Mouse (Mus musculus) CH12.LX (cell line): Measurements from ENCODE around the gene Cacna2d2. TPM values are rescaled to one million over a fixed set of nuclear protein-coding genes. Genes with fewer than 3 reads are reported as not detected.

Source experiments
- DNase-seq: peaks from one replicate; pipeline ENCODE4 v3.0.0-alpha.2; 2013; ENCODE audit errors: extremely low read depth
- H3K27ac ChIP-seq: 2 replicates; pipeline ENCODE4 v1.5.1; 2012; ENCODE audit warnings: low read depth, mild to moderate bottlenecking, control low read depth, moderate library complexity; ENCODE audit not compliant: insufficient read depth
- H3K27me3 ChIP-seq: replicated peaks from 2 replicates; pipeline ENCODE3; 2012; ENCODE audit warnings: inconsistent platforms
- H3K36me3 ChIP-seq, 2 experiments: replicated peaks in 1 of 2; 2 replicates each; pipeline versions ENCODE3 to v1.6.1; 2012; ENCODE audit warnings: inconsistent platforms in 1 of 2, low read length in 1 of 2, mild to moderate bottlenecking in 1 of 2, mixed read lengths in 1 of 2, moderate library complexity in 1 of 2; ENCODE audit not compliant: control insufficient read depth in 1 of 2, insufficient read depth in 1 of 2
- H3K4me1 ChIP-seq, 2 experiments: 2 replicates each; pipeline ENCODE4 v1.6.1; 2012; ENCODE audit warnings: inconsistent platforms in 1 of 2, moderate library complexity in 1 of 2; ENCODE audit not compliant: insufficient read depth in 2 of 2, control insufficient read depth in 1 of 2
- H3K4me2 ChIP-seq: 2 replicates; pipeline ENCODE4 v1.6.1; 2012; ENCODE audit warnings: low read depth, mild to moderate bottlenecking, control low read depth; ENCODE audit not compliant: poor library complexity, insufficient read depth, severe bottlenecking
- H3K4me3 ChIP-seq, 3 experiments: fragments of 150-350 bp in 1 of 3; sonication (generic) in 1 of 3; replicated peaks in 1 of 3; 2 replicates each; pipeline versions ENCODE3 to v1.5.1; 2011 to 2012; ENCODE audit warnings: low read depth in 2 of 3, low read length in 2 of 3, mild to moderate bottlenecking in 2 of 3, moderate library complexity in 2 of 3, control low read depth in 1 of 3, improper control_type of control experiment in 1 of 3, inconsistent platforms in 1 of 3, mixed read lengths in 1 of 3; ENCODE audit not compliant: poor library complexity in 1 of 3
- H3K79me2 ChIP-seq: replicated peaks from 2 replicates; pipeline ENCODE4 v1.6.1; 2012; ENCODE audit warnings: mild to moderate bottlenecking, moderate library complexity; ENCODE audit not compliant: control insufficient read depth, poor library complexity, insufficient read depth, severe bottlenecking; ENCODE audit errors: extremely low read depth
- H3K9ac ChIP-seq: 2 replicates; pipeline ENCODE4 v1.6.1; 2012; ENCODE audit warnings: low read depth, mild to moderate bottlenecking, control low read depth, moderate library complexity; ENCODE audit not compliant: insufficient read depth
- H3K9me3 ChIP-seq: replicated peaks from 2 replicates; pipeline ENCODE3; 2012; ENCODE audit warnings: low read length, inconsistent platforms, mixed read lengths
- CHD2 ChIP-seq: IDR thresholded peaks from 2 replicates; pipeline ENCODE4 v1.6.1; 2011; ENCODE audit warnings: low read length, improper control_type of control experiment
- CTCF ChIP-seq, 2 experiments: IDR thresholded peaks in 1 of 2; conservative IDR thresholded peaks in 1 of 2; 2 replicates each; pipeline ENCODE4 v1.5.1; 2011 to 2012; ENCODE audit warnings: low read depth in 2 of 2, low read length in 2 of 2, improper control_type of control experiment in 1 of 2, inconsistent platforms in 1 of 2, mild to moderate bottlenecking in 1 of 2, moderate library complexity in 1 of 2
- EP300 ChIP-seq: IDR thresholded peaks from 2 replicates; pipeline ENCODE4 v1.6.1; 2011; ENCODE audit warnings: low read length, improper control_type of control experiment
- GABPA ChIP-seq: IDR thresholded peaks from 2 replicates; pipeline ENCODE4 v1.6.1; 2012; ENCODE audit warnings: low read depth, low read length, improper control_type of control experiment, inconsistent platforms; ENCODE audit not compliant: insufficient replicate concordance
- IRF4 ChIP-seq: IDR thresholded peaks from 2 replicates; pipeline ENCODE4 v1.6.1; 2014; ENCODE audit warnings: low read depth, mild to moderate bottlenecking, inconsistent platforms, low read length, improper control_type of control experiment
- JUND ChIP-seq: conservative IDR thresholded peaks from 2 replicates; pipeline ENCODE4 v1.6.1; 2011; ENCODE audit warnings: low read depth, low read length, improper control_type of control experiment
- MAZ ChIP-seq: IDR thresholded peaks from 2 replicates; pipeline ENCODE4 v1.6.1; 2012; ENCODE audit warnings: low read depth, mild to moderate bottlenecking, inconsistent platforms, low read length, improper control_type of control experiment, moderate library complexity
- MEF2A ChIP-seq: IDR thresholded peaks from 2 replicates; pipeline ENCODE4 v1.6.1; 2014; ENCODE audit warnings: low read depth, mild to moderate bottlenecking, inconsistent platforms, low read length, improper control_type of control experiment, borderline replicate concordance
- MXI1 ChIP-seq: IDR thresholded peaks from 2 replicates; pipeline ENCODE4 v1.6.1; 2011; ENCODE audit warnings: mild to moderate bottlenecking, low read depth, low read length, improper control_type of control experiment
- MYC ChIP-seq: IDR thresholded peaks from 2 replicates; pipeline ENCODE4 v1.6.1; 2011; ENCODE audit warnings: low read depth, mild to moderate bottlenecking, improper control_type of control experiment, low read length
- NELFE ChIP-seq: IDR thresholded peaks from 2 replicates; pipeline ENCODE4 v1.6.1; 2011; ENCODE audit warnings: low read depth, low read length, improper control_type of control experiment
- NRF1 ChIP-seq: IDR thresholded peaks from 2 replicates; pipeline ENCODE4 v1.6.1; 2014; ENCODE audit warnings: low read depth, mild to moderate bottlenecking, inconsistent platforms, low read length, improper control_type of control experiment, moderate library complexity
- RAD21 ChIP-seq: IDR thresholded peaks from 2 replicates; pipeline ENCODE4 v1.6.1; 2011; ENCODE audit warnings: low read depth, mild to moderate bottlenecking, low read length, improper control_type of control experiment, moderate library complexity
- RCOR1 ChIP-seq: conservative IDR thresholded peaks from 2 replicates; pipeline ENCODE4 v1.6.1; 2012; ENCODE audit warnings: low read depth, mild to moderate bottlenecking, inconsistent platforms, low read length, improper control_type of control experiment
- SIN3A ChIP-seq: IDR thresholded peaks from 2 replicates; pipeline ENCODE4 v1.6.1; 2012; ENCODE audit warnings: low read length, improper control_type of control experiment, inconsistent platforms
- TBP ChIP-seq: conservative IDR thresholded peaks from 2 replicates; pipeline ENCODE4 v1.6.1; 2011; ENCODE audit warnings: low read depth, low read length, improper control_type of control experiment
- TCF12 ChIP-seq: IDR thresholded peaks from 2 replicates; pipeline ENCODE4 v1.6.1; 2014; ENCODE audit warnings: low read depth, mild to moderate bottlenecking, inconsistent platforms, low read length, improper control_type of control experiment
- USF1 ChIP-seq: IDR thresholded peaks from 2 replicates; pipeline ENCODE4 v1.6.1; 2014; ENCODE audit warnings: low read depth, mild to moderate bottlenecking, inconsistent platforms, low read length, improper control_type of control experiment
- USF2 ChIP-seq: conservative IDR thresholded peaks from 2 replicates; pipeline ENCODE4 v1.6.1; 2011; ENCODE audit warnings: low read depth, low read length, improper control_type of control experiment
- ZC3H11A ChIP-seq: IDR thresholded peaks from 2 replicates; pipeline ENCODE4 v1.6.1; 2012; ENCODE audit warnings: low read depth, mild to moderate bottlenecking, inconsistent platforms, low read length, improper control_type of control experiment
- ZKSCAN1 ChIP-seq: IDR thresholded peaks from 2 replicates; pipeline ENCODE4 v1.6.1; 2012; ENCODE audit warnings: low read depth, inconsistent platforms, low read length, improper control_type of control experiment, borderline replicate concordance
- ZNF384 ChIP-seq: IDR thresholded peaks from 2 replicates; pipeline ENCODE4 v1.6.1; 2012; ENCODE audit warnings: low read depth, low read length, improper control_type of control experiment, inconsistent platforms
- dilution Hi-C: fragments of 300-500 bp; cut with MboI; formaldehyde crosslinking; loops from 2 replicates; pipeline ENCODE4 v1.14.3; 2020; ENCODE audit warnings: low sequenced_read_pairs; ENCODE audit not compliant: extremely low pct_unique_long_range_greater_than_20kb, extremely low pct_ligation_motif_present
- in situ Hi-C: fragments of 300-500 bp; cut with MboI; formaldehyde crosslinking; loops from 3 replicates; pipeline ENCODE4 v1.14.3; 2019; ENCODE audit warnings: low sequenced_read_pairs, low pct_ligation_motif_present, low pct_unique_long_range_greater_than_20kb, mixed read lengths
- polyA plus RNA-seq: library from polyadenylated mRNA; unstranded; fragments of >175 nt; gene quantifications from 2 replicates; pipeline ENCODE4 v1.2.1, GENCODE M21; 2012; ENCODE audit warnings: low read depth; ENCODE audit not compliant: insufficient read length
- total RNA-seq, 2 experiments: library from RNA; depleted of rRNA; stranded (reverse); fragments of 300-350 nt in 1 of 2; fragments of >200 nt in 1 of 2; gene quantifications; 2 replicates each; pipeline ENCODE4 v1.2.3; 2012 to 2014

Gene Cacna2d2
- total and polyA plus RNA-seq, 3 experiments = 0.04 TPM; not detected in 2

DNA sequence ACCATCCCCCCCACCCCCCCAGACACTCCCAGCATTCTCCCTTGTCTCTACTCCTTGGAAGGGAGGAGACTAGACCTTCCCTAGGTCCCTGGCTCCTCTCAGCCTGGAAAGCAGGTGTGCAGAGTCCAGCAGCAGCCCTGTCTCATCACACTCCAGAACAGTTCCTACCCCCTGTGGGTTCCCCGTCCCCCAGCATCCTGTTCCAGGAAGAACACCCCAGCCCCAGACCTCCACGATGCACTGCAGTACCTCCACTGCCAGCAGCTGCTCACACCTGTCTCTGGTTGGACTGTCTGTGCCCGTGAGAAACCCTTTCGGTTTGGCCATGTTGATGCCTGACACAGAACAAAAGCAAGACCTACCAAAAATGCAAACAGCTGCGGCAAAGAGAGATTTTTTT, 121.8 kb downstream of the Cacna2d2 start:
- no peak for DNase-seq
- H3K4me2 ChIP-seq = no peak overlapping the region
- H3K27me3 ChIP-seq = peaks cover 85% of the 10 kb centered on the region
- no peak overlapping the region for H3K27ac ChIP-seq
- no peaks in the 10 kb centered on the region for H3K79me2 ChIP-seq
- no peak overlapping the region for H3K4me3 ChIP-seq
- no peaks in the 10 kb centered on the region for H3K36me3 ChIP-seq
- no peak overlapping the region for H3K9ac ChIP-seq
- H3K9me3 ChIP-seq = no peaks in the 10 kb centered on the region
- in situ Hi-C loops = no loop called here
- peaks cover 3 to 7% of the 10 kb centered on the region in 2 experiments; a peak in 3 of 4 replicates for H3K4me1 ChIP-seq
- no peak for TF ChIP-seq CTCF (conservative IDR thresholded peaks at IDR 0.05 in 1 of 2, IDR thresholded peaks at IDR 0.05 in 1 of 2; ENCODE audit: low read depth in 2 of 2, low read length in 2 of 2)
- TF ChIP-seq JUND = no peak
- dilution Hi-C loops = no loop called here

DNA sequence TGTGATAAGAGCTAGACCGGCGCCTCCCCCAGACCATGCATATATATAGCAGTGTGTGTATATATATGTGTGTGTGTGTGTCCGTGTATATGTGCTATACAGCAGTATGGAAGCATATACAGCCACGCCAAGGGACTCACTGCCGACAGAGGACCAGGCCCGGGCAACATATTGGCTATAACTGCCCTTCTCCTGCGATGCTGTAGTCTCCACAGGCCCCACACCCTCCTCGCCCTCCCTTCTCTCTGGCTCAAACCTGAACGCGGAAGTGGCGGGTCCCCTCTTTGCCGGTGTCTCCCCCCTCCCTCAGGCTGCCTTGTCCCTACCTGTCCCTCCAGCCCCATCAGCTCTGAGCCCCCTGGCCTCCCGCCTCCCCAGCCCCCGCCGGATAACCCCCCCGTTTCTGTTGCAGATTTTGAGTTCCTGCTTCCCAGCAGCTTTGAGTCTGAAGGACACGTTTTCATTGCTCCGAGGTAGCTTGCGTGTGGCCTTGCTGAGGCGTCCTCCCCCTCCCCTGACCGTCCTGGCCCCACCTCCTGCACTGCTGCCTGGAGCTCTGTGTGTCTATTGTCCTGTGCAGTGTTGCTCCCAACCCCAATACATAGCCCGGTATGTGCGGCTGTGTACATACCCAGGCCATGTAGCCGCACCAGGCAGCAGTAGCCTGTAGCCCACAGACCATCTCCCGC, 122.4 kb downstream of the Cacna2d2 start:
- Histone ChIP-seq H3K79me2 (no peaks in the 10 kb centered on the region), H3K27ac (no peak overlapping the region), H3K27me3 (peaks cover 87% of the 10 kb centered on the region), H3K4me3 (no peak overlapping the region), H3K4me2 (no peak overlapping the region), H3K9me3 (peaks cover 3% of the 10 kb centered on the region), H3K36me3 (no peaks in the 10 kb centered on the region), H3K4me1 (peaks cover 3 to 7% of the 10 kb centered on the region in 2 experiments; a peak in 3 of 4 replicates), H3K9ac (no peak overlapping the region)
- no peak for TF ChIP-seq NRF1
- dilution Hi-C loops = no loop called here
- no peak for DNase-seq
- in situ Hi-C loops = no loop called here

DNA sequence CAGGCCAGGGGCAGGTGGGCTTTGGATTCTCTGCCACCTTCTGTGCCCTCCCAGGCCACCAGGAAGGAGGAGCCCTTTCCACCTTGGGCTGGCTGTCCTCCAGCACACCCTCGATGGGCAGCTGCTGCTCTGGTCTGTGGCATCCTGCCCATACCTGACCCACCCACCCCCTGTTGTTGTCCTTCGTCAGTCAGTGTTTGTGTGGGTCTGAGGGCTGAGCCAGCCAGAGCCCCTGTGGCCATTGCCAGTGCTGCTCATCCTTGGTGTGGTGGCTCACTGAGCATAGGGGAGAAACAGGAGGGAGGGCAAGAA, 122.9 kb downstream of the Cacna2d2 start:
- no peak overlapping the region for H3K4me2 ChIP-seq
- H3K4me3 ChIP-seq = no peak overlapping the region
- dilution Hi-C loops (no loop called here), in situ Hi-C loops (no loop called here)
- peaks cover 88% of the 10 kb centered on the region for H3K27me3 ChIP-seq
- H3K9ac ChIP-seq = no peak overlapping the region
- no peaks in the 10 kb centered on the region for H3K79me2 ChIP-seq
- H3K9me3 ChIP-seq = peaks cover 3% of the 10 kb centered on the region
- TF ChIP-seq USF1 (no peak), SIN3A (no peak), MEF2A (no peak), GABPA (no peak), USF2 (no peak), MYC (no peak), MAZ (no peak), RAD21 (no peak), TCF12 (no peak), CHD2 (no peak), TBP (no peak), MXI1 (no peak), ZNF384 (no peak), NELFE (no peak), RCOR1 (no peak), CTCF (conservative IDR thresholded peaks at IDR 0.05 in 1 of 2, IDR thresholded peaks at IDR 0.05 in 1 of 2; ENCODE audit: low read depth in 2 of 2, low read length in 2 of 2) (no peak), IRF4 (no peak), ZKSCAN1 (no peak), EP300 (no peak), ZC3H11A (no peak)
- no peak for DNase-seq
- no peak overlapping the region for H3K27ac ChIP-seq
- H3K4me1 ChIP-seq = peaks cover 3 to 7% of the 10 kb centered on the region in 2 experiments; a peak in 3 of 4 replicates
- H3K36me3 ChIP-seq = no peaks in the 10 kb centered on the region
